Mouse (Mus musculus): ENCODE measurements at regions not wholly inside any gene's neighbourhood (a gene's known extent, or its start where the extent isn't known, plus 50 kb on each side); places are given as distances from the start of the nearest gene placed in this dataset.
A peak's percentile ranks its signal among the peaks of the same experiment; 100 is the strongest.
"Not testable (repeated sequence)": the region's sequence is repeated elsewhere in the genome, so short reads cannot be mapped to it uniquely, and the experiment has no call there.

DNA sequence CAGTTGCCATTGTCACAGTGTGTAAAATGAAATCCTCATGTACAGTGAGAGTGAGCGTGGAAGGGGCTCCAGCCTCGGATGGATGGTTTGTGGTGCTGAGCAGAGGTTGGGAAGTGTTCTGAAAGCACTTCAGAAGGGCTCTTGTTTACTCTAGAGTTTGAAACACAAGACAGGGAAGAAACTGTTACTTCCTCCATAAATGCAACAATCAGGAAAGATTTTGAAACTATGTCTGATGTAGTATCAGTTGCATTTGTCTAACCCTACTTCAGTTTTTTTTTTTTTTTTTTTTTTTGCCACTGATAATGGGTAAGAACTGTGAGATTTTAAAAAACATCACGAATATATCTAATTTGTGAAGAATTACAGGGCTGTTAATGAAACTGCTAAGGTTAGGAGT lies 281.5 kb downstream of the Hace1 start:
- DNase-seq (ENCODE audit: low spot score in 2 of 2), result no peak

DNA sequence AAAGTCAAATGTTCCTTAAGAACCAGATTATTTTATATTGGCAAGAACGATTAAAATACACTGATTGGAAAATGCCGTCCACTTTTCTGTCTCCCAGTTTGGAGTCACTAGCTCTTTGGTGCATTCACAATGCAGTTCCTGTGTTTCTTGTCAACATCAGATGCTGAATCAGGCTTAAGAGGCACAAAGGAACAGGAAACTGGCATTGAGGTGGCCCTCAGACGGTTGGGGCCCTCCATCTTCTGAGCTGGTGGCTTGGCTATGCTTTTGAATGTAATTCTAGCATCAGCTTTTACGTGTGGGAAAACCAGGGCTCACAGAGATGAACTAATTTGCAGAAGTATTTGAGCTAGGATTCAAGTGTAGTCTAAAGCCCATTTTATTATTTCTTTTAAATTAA lies 282.3 kb downstream of the Hace1 start:
- no peak for DNase-seq (ENCODE audit: low spot score in 2 of 2)

DNA sequence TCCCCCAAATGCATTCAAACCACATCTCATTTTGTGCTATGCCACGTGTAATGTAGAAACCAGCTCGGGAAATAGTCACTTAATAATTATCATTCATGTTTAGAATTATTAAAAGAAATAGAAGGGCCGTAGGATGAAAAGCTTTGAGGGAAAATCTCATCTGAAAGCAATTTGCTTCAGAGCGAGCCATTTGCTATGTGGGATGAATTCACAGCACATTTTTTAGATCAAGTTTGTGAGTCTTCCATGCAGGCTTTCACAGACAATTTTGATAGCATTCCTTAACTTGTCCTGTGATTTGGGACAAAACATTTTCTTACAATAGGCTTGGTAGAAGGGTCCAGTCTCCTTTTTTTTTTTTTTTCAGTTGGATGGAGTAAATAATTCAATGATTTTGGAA lies 283.1 kb downstream of the Hace1 start:
- DNase-seq (ENCODE audit: low spot score in 2 of 2), result no peak

DNA sequence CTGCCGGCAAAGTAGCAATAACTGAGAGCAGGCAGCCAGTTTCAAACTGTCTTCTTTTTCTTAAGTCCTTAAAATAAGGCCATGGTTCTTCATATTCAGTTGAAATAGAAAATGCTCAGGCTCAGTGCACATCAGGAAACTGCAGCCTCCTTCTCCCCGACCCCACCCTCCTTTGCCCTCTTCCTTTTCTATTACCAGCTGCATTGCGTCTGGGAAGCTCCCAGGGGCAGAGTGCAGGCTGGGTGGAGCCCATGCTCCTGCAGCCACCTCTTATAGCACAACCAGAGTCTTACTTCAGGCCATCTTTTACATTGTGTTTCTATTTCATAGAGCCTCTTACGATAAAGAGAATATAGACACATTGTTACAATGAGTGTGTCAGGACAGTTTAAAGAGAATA lies 288.2 kb downstream of the Hace1 start:
- DNase-seq (ENCODE audit: low spot score in 2 of 2), result no peak

GRCm38 (mm10) chr10:45866860-45867259 lies 289.2 kb downstream of the Hace1 start:
- DNase-seq (ENCODE audit: low spot score in 2 of 2), result no peak

DNA sequence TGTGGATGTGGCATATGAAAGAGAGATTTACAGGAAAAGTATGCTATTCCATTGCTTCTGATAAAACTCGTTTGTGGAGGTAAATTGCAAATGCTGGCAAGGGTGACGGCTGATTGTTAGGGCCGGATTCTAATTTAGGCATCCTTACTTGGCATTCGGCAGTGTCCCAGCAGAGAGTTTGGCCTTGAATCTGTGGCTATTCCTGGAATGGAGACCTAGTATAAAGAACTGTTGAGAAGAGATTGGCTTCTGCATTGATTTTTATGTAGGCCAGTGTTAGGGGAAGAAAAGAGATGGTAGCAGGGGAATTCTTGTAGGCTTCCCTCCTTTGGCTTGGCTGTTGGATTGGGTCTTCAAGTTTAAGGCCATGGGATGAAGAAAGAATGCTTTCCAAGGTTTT lies 293.4 kb downstream of the Hace1 start:
- DNase-seq (ENCODE audit: low spot score in 2 of 2), result peak; percentile 28 to 49

DNA sequence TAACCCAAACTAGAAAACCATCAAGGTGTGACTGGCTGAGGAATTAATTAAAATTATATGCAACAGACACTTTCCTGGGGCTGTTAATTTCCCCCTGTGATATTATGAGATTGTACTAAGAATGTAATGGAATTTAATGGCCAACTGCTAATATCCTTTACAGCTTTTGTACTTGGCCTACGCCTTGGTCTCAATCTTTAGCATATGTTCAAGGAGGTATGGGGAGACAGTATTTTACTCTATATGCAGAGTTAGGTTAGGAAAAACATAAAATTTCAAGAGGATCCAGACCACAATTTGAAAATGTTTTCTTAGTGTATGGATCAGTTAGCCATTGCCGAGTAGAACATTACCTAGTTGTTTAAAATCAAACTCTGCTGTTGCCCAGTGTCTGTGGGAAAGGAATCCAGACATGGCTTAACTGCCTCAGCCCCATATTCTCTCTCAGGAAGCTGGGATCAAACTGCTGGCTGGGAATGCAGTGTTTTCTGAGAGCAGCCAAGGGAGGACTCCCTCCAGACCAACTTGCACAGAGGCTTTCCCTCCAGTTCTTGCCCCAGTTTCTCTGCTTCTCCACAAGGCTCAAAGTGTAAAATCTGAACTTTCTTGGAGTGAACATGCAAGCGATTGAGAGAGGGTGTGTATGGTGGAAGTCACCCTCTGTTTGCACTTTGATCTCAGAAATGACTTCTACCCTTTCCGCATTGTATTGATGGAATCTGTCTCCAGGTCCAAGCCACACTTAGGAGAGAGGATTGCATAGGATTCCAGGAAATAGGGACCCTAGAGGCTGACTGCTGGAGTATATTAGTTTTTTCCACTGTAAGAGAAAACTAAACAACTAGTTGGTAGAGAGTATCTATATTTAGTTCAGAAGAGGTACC lies 294.6 kb downstream of the Hace1 start:
- no peak for DNase-seq (ENCODE audit: low spot score in 2 of 2)

DNA sequence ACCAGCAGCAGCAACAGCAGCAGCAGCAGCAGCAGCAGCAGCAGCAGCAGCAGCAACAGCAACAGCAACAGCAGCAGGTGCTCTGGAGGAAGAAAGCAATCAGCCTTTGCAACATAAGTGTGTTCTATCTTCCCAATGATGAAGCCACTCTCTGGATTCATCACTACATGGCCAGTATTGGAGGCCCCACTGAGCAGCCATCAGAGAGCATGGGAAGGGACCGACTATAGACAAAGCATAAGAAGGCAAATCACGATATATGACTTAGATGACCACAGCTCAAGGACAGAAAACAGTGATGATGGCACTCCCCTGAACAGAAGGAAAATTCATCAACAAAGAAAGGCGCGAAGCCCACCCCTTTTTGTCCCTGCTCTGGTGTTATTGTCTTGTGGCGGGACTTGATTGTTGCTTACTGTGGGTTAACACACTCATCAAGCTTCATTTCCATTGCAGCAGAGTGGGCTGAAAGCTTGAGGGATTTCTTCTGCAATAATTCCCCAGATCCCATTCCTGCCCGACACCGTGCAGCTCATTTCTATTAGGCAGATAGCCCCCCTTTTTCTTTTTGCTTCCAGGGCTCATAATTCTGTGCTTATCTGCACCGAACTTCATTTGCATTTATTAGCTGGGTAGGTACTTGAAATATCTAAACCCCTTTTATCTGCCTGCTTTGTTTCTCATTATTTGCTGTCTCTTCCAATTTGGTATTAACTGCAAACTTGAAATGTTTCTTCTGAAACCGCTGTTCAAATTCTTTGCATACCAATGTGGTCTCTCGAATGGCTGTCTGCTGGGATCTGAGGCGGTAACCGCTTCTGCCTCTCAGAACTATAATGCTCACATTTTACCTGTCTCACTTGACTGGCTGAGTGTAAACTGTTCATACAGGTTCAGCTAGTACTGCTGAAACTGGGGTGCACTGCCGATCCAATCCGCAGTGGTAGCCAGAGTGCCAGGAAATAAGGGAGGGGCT lies 296.5 kb downstream of the Hace1 start:
- no peak for DNase-seq (ENCODE audit: low spot score in 2 of 2)

GRCm38 (mm10) chr10:45875287-45875686 lies 297.7 kb downstream of the Hace1 start:
- DNase-seq (ENCODE audit: low spot score in 2 of 2), result not testable (repeated sequence)

DNA sequence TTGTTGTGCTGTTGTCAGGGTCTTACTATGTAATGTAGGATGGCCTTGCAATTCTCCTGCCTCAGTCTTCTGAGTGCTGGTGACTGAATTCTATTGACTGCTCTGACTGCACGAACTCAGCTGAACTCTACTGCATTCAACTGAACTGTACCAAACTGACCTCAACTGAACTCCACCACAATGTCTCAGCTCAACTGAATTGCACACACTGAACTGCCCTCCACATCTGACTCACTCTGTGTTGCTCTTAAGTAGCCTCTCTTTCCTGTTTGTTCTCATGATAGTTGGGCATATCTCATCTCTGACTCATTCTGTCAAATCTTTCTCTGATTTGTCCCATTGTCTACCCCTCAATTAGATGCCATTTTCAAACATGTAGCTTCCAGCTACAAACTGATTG lies 306.1 kb downstream of the Hace1 start:
- no peak for DNase-seq (ENCODE audit: low spot score in 2 of 2)

DNA sequence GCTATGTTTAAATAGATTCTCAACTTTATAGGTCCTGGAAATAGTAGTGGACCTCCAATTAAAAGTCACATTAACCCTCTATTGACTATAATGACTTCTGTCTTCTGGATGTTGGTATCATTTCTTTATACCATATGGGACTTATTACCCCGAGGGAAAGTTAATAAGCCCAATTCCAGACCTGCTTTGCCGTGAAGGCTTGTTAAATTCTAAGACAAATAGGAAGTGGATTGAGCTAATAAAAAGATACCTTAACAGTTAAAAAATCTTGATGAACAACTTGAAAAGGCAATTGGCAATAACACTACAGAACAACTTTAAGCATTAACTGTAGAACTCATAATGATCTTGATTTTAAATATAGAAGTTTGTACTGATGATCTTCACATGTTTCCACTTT lies 309.0 kb downstream of the Hace1 start:
- DNase-seq (ENCODE audit: low spot score in 2 of 2), result no peak

- DNase-seq (ENCODE audit: low spot score in 2 of 2), result peak; percentile 57 to 75
These were observed 311.2 kb downstream of the Hace1 start for GRCm38 (mm10) chr10:45888835-45889234.

GRCm38 (mm10) chr10:45889381-45889951 lies 311.8 kb downstream of the Hace1 start:
- no peak for DNase-seq (ENCODE audit: low spot score in 2 of 2)

- DNase-seq (ENCODE audit: low spot score in 2 of 2), result no peak
These were observed 312.5 kb downstream of the Hace1 start for GRCm38 (mm10) chr10:45890088-45890626.

DNA sequence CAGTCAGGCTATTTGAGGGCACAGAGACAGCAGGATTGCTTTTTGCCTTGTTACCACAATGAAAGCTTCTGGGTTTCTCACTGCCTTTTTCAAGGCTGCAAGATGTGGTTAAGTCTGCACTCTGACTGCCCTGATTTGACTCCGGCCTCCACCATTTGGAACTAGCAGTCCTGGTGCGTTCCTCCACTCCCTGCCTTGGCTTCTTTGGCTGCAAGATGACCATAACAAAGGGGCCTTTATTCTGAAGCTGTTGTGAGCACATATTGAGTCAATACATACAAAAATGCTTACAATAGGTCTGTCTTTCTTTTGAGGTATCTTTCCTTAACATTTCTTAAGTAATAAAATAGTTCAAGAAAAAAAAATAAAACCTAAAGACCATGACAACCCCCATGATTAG lies 314.8 kb downstream of the Hace1 start:
- DNase-seq (ENCODE audit: low spot score in 2 of 2), result no peak

DNA sequence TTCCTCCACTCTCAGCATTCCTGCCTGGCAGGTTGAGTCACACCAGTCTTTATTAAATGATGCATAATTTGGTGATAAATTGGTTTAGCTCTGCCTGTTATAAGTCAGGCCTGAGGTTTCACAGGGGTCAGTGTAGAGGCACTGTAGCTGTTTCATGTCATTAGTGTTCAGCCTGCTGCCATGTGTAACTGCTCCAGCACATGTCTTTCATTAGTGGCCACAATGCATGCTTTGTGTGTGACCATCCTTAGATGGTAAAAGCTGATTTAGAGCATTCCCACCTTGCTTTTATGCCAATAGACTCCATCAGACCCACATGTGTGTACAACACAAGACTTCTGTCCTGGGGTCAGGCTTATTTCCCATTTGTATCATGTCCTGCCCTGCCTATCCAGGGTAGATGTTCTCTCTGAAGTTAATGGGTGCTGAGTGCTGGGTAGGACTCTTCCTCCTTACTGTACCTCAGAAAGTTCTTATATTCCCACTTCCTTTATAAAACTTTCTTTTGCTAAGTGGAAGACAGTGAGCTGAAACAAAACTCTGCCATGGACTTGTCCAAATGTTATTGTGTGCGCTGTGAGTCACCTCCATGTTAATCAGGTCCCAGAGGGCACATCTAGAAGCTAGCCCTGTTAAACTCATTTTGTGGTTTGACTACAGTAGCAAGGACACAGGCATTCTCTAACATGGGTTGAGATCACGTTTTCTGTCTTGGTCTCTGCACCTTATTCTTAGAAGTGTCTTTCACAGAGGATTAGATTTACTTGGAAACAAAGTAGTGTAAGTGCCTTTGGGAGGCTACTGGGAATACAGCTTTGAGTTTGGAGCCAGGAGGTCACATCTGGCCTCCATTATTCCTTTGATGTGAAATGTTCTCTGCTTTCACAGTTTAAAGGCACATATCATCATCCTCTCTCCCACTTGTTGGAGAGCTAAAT lies 316.5 kb downstream of the Hace1 start:
- DNase-seq (ENCODE audit: low spot score in 2 of 2), result no peak

GRCm38 (mm10) chr10:45916928-45917327 lies 339.3 kb downstream of the Hace1 start:
- DNase-seq (ENCODE audit: low spot score in 2 of 2), result no peak

GRCm38 (mm10) chr10:45925746-45926145 lies 348.1 kb downstream of the Hace1 start:
- DNase-seq (ENCODE audit: low spot score in 2 of 2), result no peak

DNA sequence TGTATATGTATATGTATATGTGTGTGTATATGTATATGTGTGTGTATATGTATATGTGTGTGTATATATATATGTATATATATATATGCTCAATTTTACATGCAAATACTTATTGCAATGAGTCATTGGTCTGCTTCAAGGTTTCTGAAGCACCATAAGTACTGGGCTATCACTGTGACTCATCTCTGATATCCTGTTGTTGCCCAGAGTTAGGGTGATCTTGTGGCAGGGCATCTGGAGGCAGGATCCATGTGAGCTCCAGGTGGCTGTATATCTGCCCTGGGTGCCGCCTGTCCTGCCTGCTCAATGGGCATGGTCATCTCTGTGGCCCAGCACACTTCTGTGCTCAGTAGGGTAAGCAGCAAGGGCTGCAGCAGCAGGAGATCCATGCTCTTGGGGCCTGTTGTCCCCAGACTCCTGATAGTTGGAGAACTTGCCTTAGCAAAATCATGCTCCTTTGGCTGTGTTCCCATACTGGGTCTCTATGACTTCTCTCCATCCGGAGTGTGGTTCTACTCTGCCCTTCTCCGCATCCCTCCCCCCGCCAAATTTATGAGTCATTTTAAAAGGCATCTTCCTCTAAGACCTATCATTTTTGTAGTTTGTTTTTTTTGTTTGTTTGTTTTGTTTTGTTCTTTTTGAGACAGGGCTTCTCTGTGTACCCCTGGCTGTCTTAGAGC lies 356.1 kb downstream of the Hace1 start:
- no peak for DNase-seq (ENCODE audit: low spot score in 2 of 2)

GRCm38 (mm10) chr10:45957686-45958085 lies 380.1 kb downstream of the Hace1 start:
- no peak for DNase-seq (ENCODE audit: low spot score in 2 of 2)

All from heart, adult 9 months (tissue).